Mouse (Mus musculus): ENCODE data around the gene Lrrc7.
"Not testable (repeated sequence)": the region's sequence is repeated elsewhere in the genome, so short reads cannot be mapped to it uniquely, and the experiment has no call there.

The Lrrc7 gene

GRCm38 (mm10) chr3:158164452-158164851 lies 397.6 kb downstream of the Lrrc7 start:
- no peak for DNase-seq

- no peak for DNase-seq
These were observed 398.9 kb downstream of the Lrrc7 start for GRCm38 (mm10) chr3:158163127-158163526.

- DNase-seq, result no peak
These were observed 400.0 kb downstream of the Lrrc7 start for GRCm38 (mm10) chr3:158161924-158162490.

GRCm38 (mm10) chr3:158155515-158156286 lies 406.3 kb downstream of the Lrrc7 start:
- no peak for DNase-seq

- DNase-seq, result no peak
These were observed 407.9 kb downstream of the Lrrc7 start for GRCm38 (mm10) chr3:158154134-158154533.

GRCm38 (mm10) chr3:158148998-158149397 lies 413.0 kb downstream of the Lrrc7 start:
- DNase-seq, result no peak

GRCm38 (mm10) chr3:158140629-158141028 lies 421.4 kb downstream of the Lrrc7 start:
- DNase-seq, result no peak

- DNase-seq, result no peak
These were observed 424.2 kb downstream of the Lrrc7 start for GRCm38 (mm10) chr3:158137796-158138195.

- no peak for DNase-seq
These were observed 430.3 kb downstream of the Lrrc7 start for GRCm38 (mm10) chr3:158131672-158132071.

GRCm38 (mm10) chr3:158131233-158131632 lies 430.8 kb downstream of the Lrrc7 start:
- no peak for DNase-seq

GRCm38 (mm10) chr3:158122899-158123298 lies 439.1 kb downstream of the Lrrc7 start:
- DNase-seq, result no peak

GRCm38 (mm10) chr3:158105260-158105659 lies 456.8 kb downstream of the Lrrc7 start:
- DNase-seq, result no peak

- no peak for DNase-seq
These were observed 458.6 kb downstream of the Lrrc7 start for GRCm38 (mm10) chr3:158103467-158103866.

GRCm38 (mm10) chr3:158102530-158102929 lies 459.5 kb downstream of the Lrrc7 start:
- not testable (repeated sequence) for DNase-seq

- DNase-seq, result not testable (repeated sequence)
These were observed 460.0 kb downstream of the Lrrc7 start for GRCm38 (mm10) chr3:158102043-158102442.

GRCm38 (mm10) chr3:158093919-158094318 lies 468.1 kb downstream of the Lrrc7 start:
- no peak for DNase-seq

GRCm38 (mm10) chr3:158091601-158092000 lies 470.4 kb downstream of the Lrrc7 start:
- DNase-seq, result no peak

- no peak for DNase-seq
These were observed 484.2 kb downstream of the Lrrc7 start for GRCm38 (mm10) chr3:158077828-158078227.

GRCm38 (mm10) chr3:158077380-158077772 lies 484.6 kb downstream of the Lrrc7 start:
- no peak for DNase-seq

GRCm38 (mm10) chr3:158076685-158077379 lies 485.2 kb downstream of the Lrrc7 start:
- no peak for DNase-seq

- no peak for DNase-seq
These were observed 487.0 kb downstream of the Lrrc7 start for GRCm38 (mm10) chr3:158075004-158075403.

- no peak for DNase-seq
These were observed 493.3 kb downstream of the Lrrc7 start for GRCm38 (mm10) chr3:158068613-158069263.

- DNase-seq, result no peak
These were observed 494.1 kb downstream of the Lrrc7 start for GRCm38 (mm10) chr3:158067916-158068315.
